Mouse (Mus musculus) embryo, embryonic 9.5 days (tissue): ENCODE measurements around the gene Itga3.

Experiments
- DNase-seq: peaks from one replicate; pipeline ENCODE4 v3.0.0-alpha.2; 2017; ENCODE audit errors: extremely low spot score

Gene Itga3

DNA sequence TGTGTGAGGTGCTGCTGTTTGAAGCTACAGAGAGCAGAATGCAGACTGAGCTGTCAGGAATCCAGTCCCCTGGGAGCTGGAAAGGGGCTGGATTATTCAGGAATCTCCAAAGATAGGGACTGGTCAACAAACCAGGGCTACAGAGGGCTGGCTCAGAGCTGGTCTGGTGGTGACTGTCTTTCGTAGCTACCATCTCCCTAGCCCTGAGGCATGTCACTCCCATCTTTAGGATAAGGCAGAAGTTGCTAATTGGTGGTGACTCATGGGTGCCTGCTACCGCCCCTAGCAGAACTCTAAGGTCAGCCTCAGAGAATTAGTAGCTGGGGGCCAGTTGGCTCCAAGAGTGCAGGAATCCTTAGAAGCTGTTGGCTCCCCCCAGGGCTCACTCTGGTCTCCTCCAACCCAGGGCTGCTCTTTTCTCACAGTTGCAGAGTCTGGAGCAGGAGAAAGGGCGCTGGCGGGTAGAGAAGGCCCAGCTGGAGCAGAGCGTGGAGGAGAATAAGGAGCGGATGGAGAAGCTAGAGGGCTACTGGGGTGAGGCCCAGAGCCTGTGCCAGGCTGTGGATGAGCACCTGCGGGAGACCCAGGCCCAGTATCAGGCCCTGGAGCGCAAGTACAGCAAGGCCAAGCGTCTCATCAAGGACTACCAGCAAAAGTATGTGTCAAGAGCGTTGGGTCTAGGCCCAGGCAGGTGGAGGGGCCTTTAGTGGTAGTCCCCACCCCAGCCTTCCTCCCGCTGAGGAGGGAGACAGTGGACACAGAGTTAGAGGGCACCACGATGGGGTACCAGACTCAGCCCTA, 72.3 kb downstream of the Itga3 start:
- no peak for DNase-seq

DNA sequence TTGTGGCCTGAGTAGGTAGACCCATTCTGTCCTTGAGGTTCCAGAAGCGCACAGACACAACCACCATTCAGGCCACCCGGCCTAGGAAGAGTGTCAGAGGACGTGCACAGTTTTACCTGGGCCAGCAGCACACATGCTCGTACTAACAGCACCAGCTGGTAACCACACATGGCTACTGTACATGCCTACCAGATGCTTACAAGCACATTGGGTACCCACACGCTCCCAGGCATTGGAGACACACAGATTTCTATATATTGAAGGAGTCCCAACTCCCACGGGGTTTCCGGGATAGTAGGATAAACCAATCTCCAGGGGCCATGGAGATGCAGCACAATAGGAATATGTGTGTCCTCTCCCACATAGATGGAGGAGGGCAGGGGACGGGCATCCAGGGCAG, 73.9 kb downstream of the Itga3 start:
- DNase-seq, result no peak

DNA sequence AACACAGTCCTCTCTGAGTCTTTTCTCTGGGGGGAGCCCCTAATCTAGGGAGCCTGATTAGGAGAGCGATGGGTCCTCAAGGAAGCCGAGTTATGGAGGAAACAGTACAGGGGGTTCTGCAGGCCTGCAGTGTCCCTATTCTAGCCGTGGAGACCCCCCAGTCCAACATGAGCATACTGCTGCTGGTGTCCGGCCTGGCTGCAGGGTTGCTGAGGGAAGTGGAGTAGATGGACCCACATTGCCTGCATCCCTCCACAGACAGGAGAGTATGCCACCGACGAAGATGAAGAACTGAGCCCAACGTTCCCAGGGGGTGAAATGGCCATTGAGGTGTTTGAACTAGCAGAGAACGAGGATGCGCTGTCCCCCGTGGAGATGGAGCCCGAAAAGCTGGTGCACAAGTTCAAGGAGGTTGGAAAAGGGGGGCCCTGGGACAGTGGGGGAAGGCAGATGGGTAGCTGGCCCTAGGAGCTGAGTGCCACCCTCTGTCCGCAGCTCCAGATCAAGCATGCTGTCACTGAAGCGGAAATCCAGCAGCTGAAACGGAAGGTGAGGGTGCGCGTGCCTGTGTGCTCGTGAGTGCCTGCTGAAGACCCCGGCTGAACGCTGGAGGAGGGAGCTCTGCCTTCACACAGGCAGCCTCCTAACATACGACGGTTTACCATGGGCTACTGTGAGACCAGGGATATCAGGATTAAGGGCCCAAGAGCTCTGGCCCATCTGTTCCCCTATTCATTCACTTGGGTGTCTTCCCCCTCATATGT, 74.8 kb downstream of the Itga3 start:
- no peak for DNase-seq

DNA sequence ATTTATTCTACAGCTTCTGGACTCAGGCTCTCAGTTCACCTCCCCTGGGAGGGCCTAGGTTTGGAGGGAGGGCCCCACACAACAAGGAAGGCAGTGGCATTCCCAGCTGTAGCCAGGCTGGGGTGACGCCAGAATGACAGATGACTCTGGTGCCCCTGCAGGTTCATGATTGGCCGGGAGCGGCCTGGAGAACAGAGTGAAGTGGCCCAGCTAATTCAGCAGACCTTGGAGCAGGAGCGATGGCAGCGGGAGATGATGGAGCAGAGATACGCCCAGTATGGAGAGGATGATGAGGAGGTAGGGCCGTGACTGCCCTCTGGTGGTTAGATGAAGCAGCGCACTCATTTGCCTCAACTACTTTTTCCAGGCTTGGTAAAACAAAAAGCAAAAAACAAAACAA, 75.5 kb downstream of the Itga3 start:
- DNase-seq, result peak; percentile 72

DNA sequence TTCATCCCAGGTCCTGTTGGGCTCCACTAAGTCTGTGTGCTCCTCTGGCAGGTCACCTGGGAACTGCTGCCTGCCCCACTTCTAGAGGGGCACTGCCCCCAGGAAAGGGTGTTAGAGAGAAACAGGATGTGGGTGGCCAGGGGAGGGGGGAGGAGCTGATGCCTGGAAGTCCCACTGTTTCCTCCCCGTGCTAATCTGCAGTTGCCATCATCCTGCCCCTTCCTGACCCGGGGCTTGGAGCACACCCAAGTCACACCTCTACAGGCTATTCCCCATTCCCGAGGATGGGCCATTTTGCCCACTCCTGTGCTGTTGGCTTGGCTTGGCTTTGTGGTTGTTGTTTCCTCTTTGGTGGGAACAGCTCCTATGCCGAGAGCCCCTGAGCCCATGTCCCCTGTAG, 76.1 kb downstream of the Itga3 start:
- DNase-seq, result no peak

DNA sequence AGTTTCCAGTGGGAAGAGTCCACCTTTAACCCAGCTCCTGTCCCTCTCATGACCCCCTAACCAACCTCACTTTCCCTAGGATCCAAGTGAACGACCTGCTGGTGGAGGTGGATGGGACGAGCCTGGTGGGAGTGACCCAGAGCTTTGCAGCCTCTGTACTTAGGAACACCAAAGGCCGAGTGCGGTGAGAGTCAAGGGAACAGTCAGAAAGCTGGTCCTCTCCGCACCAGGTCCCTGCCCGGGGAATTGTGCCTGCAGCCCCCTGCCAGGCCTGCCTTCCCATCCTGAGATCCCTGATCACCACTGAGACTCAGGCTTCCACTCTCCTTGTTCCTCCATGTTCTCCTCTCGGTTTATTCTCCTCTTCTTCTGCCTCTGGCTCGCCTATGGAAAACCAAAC, 76.5 kb downstream of the Itga3 start:
- DNase-seq, result no peak

DNA sequence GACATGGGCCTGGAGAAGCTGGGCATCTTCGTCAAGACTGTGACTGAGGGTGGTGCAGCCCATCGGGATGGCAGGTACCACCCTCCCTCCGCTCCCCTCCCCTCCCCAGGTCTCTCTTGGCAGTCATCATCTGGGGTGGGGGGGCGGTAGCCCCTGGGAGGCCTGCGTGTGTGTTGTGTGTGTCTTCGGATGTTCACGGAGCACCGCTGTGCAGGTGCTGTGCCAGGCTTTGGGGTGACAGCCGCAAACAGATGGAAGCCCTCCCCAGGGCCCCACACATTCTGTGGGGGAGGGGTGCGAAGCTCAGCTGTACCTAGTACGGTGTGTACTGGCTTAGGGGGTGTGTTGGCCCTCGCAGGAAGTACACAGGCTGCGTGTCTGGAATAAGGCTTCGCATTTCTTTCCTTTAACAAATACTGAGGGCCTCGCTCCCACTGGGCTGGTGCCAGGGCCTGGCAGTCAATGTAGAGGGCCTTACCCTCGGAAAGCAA, 78.5 kb downstream of the Itga3 start:
- no peak for DNase-seq

DNA sequence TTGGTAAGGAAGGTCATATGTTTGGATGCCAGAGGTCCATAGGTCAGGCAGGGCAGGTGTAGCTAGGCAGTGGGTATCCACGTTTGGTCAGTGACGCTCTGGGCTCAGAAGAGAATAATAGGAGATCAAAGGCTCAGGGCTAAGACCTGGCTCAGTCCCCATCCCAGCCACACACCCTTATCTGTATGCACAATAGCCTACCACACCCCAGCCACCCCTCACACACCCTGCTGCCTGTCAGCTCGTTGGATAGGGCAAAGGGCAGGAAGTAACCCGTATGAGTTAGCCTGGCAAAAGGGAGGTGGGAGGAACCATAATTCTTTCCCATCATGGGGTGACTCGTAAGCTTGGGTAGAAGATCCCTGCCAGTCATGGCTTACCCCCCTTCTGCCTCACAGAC, 79.0 kb downstream of the Itga3 start:
- DNase-seq, result no peak

DNA sequence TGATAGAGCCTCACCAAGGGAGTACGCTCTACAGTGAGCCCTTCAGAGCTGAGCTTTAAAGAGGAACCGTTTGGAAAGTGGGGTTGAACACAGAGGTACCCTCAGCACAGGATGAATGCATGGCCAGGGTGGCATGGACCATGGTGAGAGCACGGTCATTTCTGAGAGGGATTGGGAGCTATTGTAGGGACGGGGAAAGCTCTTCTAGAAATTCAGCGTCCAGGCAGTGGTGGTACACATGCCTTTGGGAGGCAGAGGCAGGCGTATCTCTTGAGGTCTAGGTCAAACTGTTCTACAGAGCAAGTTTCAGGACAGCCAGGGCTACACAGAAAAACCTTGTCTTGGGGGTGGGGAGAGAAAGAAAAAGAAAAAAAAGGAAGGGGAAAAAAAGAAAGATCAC, 79.6 kb downstream of the Itga3 start:
- DNase-seq, result no peak

DNA sequence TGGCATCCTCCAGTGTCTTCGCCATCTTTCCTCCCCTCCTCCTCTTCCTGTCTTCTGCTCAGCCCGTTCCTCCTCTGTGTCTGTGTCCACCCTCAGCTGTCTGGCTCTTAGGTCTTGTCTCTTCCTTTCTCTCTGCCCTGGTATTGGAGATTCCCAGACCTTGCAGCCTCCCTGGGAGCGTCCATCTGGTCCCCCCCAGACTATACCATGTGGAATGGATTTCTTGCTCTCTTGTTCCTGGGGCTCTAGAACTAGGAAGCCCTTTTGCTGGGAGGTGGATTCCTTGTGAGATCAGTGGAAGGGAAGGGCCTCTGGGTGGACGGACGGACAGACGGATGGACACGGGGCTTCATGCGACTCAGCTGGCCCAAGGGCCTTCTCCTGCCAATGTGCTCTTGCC, 80.5 kb downstream of the Itga3 start:
- no peak for DNase-seq

DNA sequence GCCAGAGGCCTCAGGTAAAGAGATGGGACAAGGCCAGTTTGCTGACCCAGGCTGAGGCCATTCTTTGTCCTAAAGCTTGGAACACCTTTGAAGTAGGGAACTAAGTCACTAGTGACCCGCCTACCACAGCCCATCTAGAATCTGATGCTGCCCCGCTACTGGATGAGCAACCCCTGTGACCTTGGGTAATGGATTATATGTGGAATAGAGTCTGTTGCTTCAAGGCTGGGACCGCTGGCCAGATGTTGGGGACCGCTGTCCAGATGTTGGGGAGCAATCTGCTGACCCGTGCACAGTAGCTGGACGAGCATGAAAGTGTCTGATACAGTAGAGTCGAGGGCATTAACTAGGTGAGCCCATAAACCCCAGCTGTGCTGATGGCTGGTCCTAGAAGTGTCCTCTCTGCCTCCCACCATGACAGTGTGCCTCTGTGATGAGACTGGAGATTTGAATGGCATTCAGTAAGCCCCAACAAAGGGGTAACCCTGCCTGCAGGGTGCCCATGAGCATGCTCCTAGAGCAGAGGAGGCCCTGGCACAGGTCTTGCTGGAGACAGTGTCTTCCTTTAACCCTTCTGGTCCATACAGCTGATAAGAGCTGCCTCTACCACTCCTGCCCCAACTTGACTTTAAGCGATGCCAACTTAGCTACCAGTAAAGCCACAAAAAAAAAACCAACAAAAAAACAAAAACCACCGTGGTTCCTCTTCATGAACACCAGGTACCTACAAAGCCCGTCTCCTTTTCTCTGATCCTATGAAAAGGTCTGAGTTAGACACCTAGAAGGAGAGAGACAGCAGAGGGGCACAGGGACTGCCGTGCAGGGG, 81.4 kb downstream of the Itga3 start:
- DNase-seq, result no peak
